Mouse (Mus musculus) embryo, embryonic 9.5 days (tissue): Measurements from ENCODE around the gene Pip4k2a.

Source experiments
- DNase-seq: peaks from one replicate; pipeline ENCODE4 v3.0.0-alpha.2; 2017; ENCODE audit errors: extremely low spot score

Pip4k2a gene

GRCm38 (mm10) chr2:18979675-18980074, 18.3 kb downstream of the Pip4k2a start:
- no peak for DNase-seq

- no peak for DNase-seq
Observed at GRCm38 (mm10) chr2:18979046-18979445, 18.9 kb downstream of the Pip4k2a start.

GRCm38 (mm10) chr2:18977201-18977805, 20.6 kb downstream of the Pip4k2a start:
- DNase-seq: no peak

- DNase-seq: no peak
Observed at GRCm38 (mm10) chr2:18976175-18976574, 21.8 kb downstream of the Pip4k2a start.

GRCm38 (mm10) chr2:18974882-18975645, 22.9 kb downstream of the Pip4k2a start:
- no peak for DNase-seq

- DNase-seq: no peak
Observed at GRCm38 (mm10) chr2:18971564-18971963, 26.4 kb downstream of the Pip4k2a start.

- no peak for DNase-seq
Observed at GRCm38 (mm10) chr2:18970461-18970860, 27.5 kb downstream of the Pip4k2a start.

- DNase-seq: no peak
Observed at GRCm38 (mm10) chr2:18969066-18969681, 28.8 kb downstream of the Pip4k2a start.

- no peak for DNase-seq
Observed at GRCm38 (mm10) chr2:18967451-18968063, 30.4 kb downstream of the Pip4k2a start.

- DNase-seq: no peak
Observed at GRCm38 (mm10) chr2:18966566-18966965, 31.4 kb downstream of the Pip4k2a start.

GRCm38 (mm10) chr2:18965950-18966349, 32.0 kb downstream of the Pip4k2a start:
- DNase-seq: no peak

- no peak for DNase-seq
Observed at GRCm38 (mm10) chr2:18965108-18965507, 32.8 kb downstream of the Pip4k2a start.

GRCm38 (mm10) chr2:18963286-18964040, 34.5 kb downstream of the Pip4k2a start:
- no peak for DNase-seq

- DNase-seq: no peak
Observed at GRCm38 (mm10) chr2:18962502-18962901, 35.4 kb downstream of the Pip4k2a start.

GRCm38 (mm10) chr2:18960376-18960973, 37.5 kb downstream of the Pip4k2a start:
- no peak for DNase-seq

- DNase-seq: no peak
Observed at GRCm38 (mm10) chr2:18959558-18959957, 38.4 kb downstream of the Pip4k2a start.

- no peak for DNase-seq
Observed at GRCm38 (mm10) chr2:18959008-18959407, 38.9 kb downstream of the Pip4k2a start.

GRCm38 (mm10) chr2:18958501-18958900, 39.4 kb downstream of the Pip4k2a start:
- DNase-seq: no peak

- no peak for DNase-seq
Observed at GRCm38 (mm10) chr2:18958044-18958443, 39.9 kb downstream of the Pip4k2a start.

GRCm38 (mm10) chr2:18957459-18957858, 40.5 kb downstream of the Pip4k2a start:
- DNase-seq: no peak

GRCm38 (mm10) chr2:18956945-18957344, 41.0 kb downstream of the Pip4k2a start:
- DNase-seq: no peak
